Mouse (Mus musculus): ENCODE data around the gene Cnn2. TPM values are rescaled to one million over a fixed set of nuclear protein-coding genes. Genes with fewer than 3 reads are reported as not detected.
"Not testable (repeated sequence)": the region's sequence is repeated elsewhere in the genome, so short reads cannot be mapped to it uniquely, and the experiment has no call there.

Gene Cnn2
- total RNA-seq, 2 experiments from 2014 or later = 6.7 to 8.0 TPM

DNA sequence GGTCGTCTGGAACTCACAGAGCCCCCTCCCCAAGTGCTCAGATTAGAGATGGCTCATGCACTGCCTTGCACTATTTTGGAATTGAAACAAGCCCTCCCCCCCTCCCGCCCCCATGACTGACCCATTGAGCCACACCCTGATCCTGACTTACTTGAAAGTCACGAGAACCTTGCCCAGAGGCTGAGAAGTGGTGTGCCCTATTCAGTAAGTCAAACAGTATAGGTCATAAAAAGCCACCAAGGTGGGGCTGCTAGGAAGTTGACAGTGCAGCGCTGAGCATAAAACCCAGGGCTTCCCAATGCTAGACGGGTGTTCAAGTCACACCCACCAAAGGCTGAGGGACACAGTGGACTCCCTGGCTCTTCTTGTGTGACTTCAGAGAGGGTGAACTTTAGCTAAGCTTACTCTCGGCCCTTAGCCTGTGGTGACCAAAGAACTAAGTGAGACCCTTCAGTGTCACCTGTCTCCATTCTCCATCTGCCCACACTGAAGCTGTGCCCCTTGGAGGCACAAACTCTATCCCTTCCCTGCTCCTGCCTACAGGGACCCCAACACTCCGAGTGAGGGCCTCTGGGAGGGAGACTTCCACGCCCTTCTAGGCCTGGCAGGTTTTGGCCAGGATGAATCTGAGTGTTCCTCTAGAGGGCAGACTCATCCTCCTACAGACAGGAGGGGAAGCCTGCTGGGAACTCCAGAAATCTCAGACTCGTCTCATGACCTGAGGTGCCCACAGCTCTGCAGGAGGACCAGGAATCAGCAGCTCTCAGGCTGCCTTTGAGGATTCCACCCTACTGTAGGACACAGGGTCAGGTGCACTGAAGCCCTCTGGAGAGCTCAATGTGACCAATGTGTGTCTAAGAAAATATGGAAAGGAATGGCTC lies 45.4 kb downstream of the Cnn2 start:
- no peak for DNase-seq (ENCODE audit: low spot score in 2 of 2)

GRCm38 (mm10) chr10:80035148-80035547 lies 46.8 kb downstream of the Cnn2 start:
- no peak for DNase-seq (ENCODE audit: low spot score in 2 of 2)

- DNase-seq (ENCODE audit: low spot score in 2 of 2) = no peak
Observed at GRCm38 (mm10) chr10:80035686-80036085, 47.3 kb downstream of the Cnn2 start.

- DNase-seq (ENCODE audit: low spot score in 2 of 2) = no peak
Observed at GRCm38 (mm10) chr10:80036832-80037231, 48.4 kb downstream of the Cnn2 start.

DNA sequence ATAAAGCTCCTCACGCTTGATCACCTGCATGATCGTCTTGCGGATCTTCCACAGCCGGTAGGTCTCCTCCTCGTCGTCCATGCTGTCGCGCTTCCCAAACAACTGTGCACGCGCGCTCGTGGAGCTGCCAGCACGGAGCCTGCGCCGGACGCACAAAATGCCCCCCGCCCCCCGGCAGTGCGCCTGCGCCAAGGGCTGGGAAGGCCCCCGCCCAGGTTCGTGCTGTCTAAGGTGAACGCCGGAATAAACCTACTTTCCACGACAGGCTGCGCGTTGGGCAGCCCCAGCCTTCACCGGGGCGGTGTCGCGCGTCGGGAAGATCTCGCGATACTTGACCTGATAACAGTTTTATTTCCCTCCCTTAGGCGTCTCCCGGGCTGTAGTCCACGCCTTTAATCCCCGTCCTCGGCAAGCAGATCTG lies 51.2 kb downstream of the Cnn2 start, which contains the start of gene Polr2e:
Gene Polr2e (minus strand): TSS at position 237 of the 421 bp plus-strand sequence.
- DNase-seq (ENCODE audit: low spot score in 2 of 2) = peak; percentile 93 to 97

DNA sequence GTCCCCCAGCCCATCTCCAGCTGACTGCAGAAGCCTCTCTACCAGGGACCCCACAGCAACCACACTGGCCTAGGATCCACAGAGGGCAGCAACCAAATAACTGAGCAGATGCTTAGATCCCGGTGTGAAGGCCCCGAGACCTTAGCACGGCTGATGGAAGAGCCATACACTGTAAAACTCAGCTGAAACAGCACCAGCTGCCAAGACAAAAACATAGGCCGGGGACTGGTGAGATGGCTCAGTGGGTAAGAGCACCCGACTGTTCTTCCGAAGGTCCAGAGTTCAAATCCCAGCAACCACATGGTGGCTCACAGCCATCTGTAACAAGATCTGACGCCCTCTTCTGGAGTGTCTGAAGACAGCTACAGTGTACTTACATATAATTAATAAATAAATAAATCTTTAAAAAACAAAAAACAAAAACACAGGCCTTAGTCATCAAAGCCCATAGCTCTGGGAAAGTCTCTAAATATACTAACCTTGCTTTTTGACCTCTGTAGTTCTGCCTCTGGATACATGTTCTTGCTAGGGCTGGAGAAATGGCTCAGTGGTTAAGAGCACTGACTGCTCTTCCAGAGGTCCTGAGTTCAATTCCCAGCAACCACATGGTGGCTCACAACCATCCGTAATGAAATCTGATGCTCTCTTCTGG lies 53.2 kb downstream of the Cnn2 start:
- DNase-seq (ENCODE audit: low spot score in 2 of 2) = not testable (repeated sequence)

DNA sequence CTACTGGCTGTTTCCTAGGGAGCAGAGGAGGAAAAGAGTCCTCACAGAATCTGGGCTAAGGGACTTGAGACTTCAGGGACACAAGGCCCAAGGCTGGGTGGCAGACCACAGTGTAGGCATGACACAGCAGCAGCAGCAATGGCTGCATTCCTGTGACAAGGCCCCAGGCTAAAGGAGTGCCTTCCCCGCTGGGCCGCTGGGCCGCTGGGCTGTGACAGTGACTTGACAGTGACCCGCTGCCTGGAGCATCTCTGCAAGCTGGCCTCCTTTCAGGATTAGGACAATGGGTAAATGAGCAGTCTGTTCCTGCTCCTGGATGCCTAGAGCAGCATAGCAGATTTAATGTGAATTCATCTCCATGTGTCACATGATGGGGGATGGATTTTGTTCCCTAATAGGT lies 55.7 kb downstream of the Cnn2 start:
- no peak for DNase-seq (ENCODE audit: low spot score in 2 of 2)

DNA sequence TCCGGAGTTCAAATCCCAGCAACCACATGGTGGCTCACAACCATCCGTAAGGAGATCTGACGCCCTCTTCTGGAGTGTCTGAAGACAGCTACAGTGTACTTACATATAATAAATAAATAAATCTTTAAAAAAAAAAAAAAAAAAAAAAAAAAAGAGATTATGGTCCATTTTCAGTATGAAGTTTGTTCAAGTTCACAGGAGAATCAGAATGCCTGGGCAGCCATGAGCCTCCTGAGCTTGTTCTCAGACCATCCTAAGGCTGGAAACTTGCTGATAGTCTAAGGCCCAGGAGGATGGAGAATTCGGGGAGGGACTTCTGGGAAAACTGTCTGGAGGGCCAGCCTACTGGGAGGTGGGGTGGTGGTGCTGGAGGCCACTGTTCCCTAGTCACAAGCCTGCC lies 57.0 kb downstream of the Cnn2 start:
- DNase-seq (ENCODE audit: low spot score in 2 of 2) = not testable (repeated sequence)

Other genes with a start within 250 kb of the Cnn2 start
- gene Polrmt, start 242.0 kb upstream of the Cnn2 start, total RNA-seq (2021) = 10 to 100 TPM; 50.6 to 55.3 TPM
- 1 to 10 TPM; 4.3 to 5.6 TPM for gene Fgf22, start 233.5 kb upstream of the Cnn2 start, total RNA-seq (2021)
- gene Rnf126, start 221.6 kb upstream of the Cnn2 start, total RNA-seq (2021) = 10 to 100 TPM; 86.7 to 98.4 TPM
- gene Fstl3, start 211.3 kb upstream of the Cnn2 start, total RNA-seq (2021) = 1 to 10 TPM; 2.7 to 3.2 TPM
- gene Prss57, start 197.6 kb upstream of the Cnn2 start, total RNA-seq (2021) = under 1 TPM; 0.63 to 0.72 TPM
- 100 to 1,000 TPM; 290 to 308 TPM for gene Palm, start 195.0 kb upstream of the Cnn2 start, total RNA-seq (2021)
- under 1 TPM; 0.61 to 0.86 TPM for gene Misp, start 167.6 kb upstream of the Cnn2 start, total RNA-seq (2021)
- gene Ptbp1, start 134.2 kb upstream of the Cnn2 start, total RNA-seq (2021) = 10 to 100 TPM; 54.3 to 62.5 TPM
- 1 to 10 TPM; 2.2 to 2.3 TPM for gene Prtn3, start 114.1 kb upstream of the Cnn2 start, total RNA-seq (2021)
- gene Plppr3, start 114.0 kb upstream of the Cnn2 start, total RNA-seq (2021) = 10 to 100 TPM; 55.6 to 58.0 TPM
- gene Elane, start 102.3 kb upstream of the Cnn2 start, total RNA-seq (2021) = not detected
- not detected for gene Cfd, start 97.7 kb upstream of the Cnn2 start, total RNA-seq (2021)
- gene Med16, start 79.7 kb upstream of the Cnn2 start, total RNA-seq (2021) = 10 to 100 TPM; 48.6 to 63.7 TPM
- not detected for gene Gm26602, start 77.7 kb upstream of the Cnn2 start, total RNA-seq (2021)
- 10 to 100 TPM in 1 of 2 experiments, 1 to 10 TPM in 1; 5.3 to 10.3 TPM for gene Kiss1r, start 71.6 kb upstream of the Cnn2 start, total RNA-seq (2021)
- gene R3hdm4, start 67.4 kb upstream of the Cnn2 start, total RNA-seq (2021) = 100 to 1,000 TPM; 307 to 318 TPM
- 1 to 10 TPM; 5.6 to 7.2 TPM for gene Arid3a, start 61.5 kb upstream of the Cnn2 start, total RNA-seq (2021)
- 10 to 100 TPM; 45.3 to 46.5 TPM for gene Wdr18, start 28.4 kb upstream of the Cnn2 start, total RNA-seq (2021)
- under 1 TPM; 0.14 to 0.16 TPM for gene Grin3b, start 17.9 kb upstream of the Cnn2 start, total RNA-seq (2021)
- 100 to 1,000 TPM; 112 to 113 TPM for gene Tmem259, start 4.3 kb upstream of the Cnn2 start, total RNA-seq (2021)
- gene Abca7, start 7.9 kb downstream of the Cnn2 start, total RNA-seq (2021) = 10 to 100 TPM; 13.0 to 13.7 TPM
- 1 to 10 TPM; 3.7 to 4.1 TPM for gene Arhgap45, start 28.1 kb downstream of the Cnn2 start, total RNA-seq (2021)
- gene Polr2e, start 51.2 kb downstream of the Cnn2 start, total RNA-seq (2021) = 10 to 100 TPM; 73.6 to 75.2 TPM
- gene Gpx4, start 58.6 kb downstream of the Cnn2 start, total RNA-seq (2021) = 100 to 1,000 TPM; 554 to 575 TPM
- 10 to 100 TPM; 16.8 to 18.8 TPM for gene Sbno2, start 117.0 kb downstream of the Cnn2 start, total RNA-seq (2021)
- 100 to 1,000 TPM; 108 to 109 TPM for gene Stk11, start 127.2 kb downstream of the Cnn2 start, total RNA-seq (2021)
- 100 to 1,000 TPM; 367 to 371 TPM for gene Atp5d, start 150.0 kb downstream of the Cnn2 start, total RNA-seq (2021)
- gene Cbarp, start 152.3 kb downstream of the Cnn2 start, total RNA-seq (2021) = 100 to 1,000 TPM; 418 to 437 TPM
- 100 to 1,000 TPM; 105 TPM for gene Midn, start 159.7 kb downstream of the Cnn2 start, total RNA-seq (2021)
- 10 to 100 TPM; 89.7 to 94.6 TPM for gene Cirbp, start 177.4 kb downstream of the Cnn2 start, total RNA-seq (2021)
- 1 to 10 TPM; 6.8 to 7.0 TPM for gene 1600002K03Rik, start 184.4 kb downstream of the Cnn2 start, total RNA-seq (2021)
- gene Efna2, start 190.9 kb downstream of the Cnn2 start, total RNA-seq (2021) = 1 to 10 TPM; 7.0 to 8.2 TPM
- 10 to 100 TPM; 32.2 to 39.3 TPM for gene Mum1, start 237.8 kb downstream of the Cnn2 start, total RNA-seq (2021)